In the genomic region with DNA sequence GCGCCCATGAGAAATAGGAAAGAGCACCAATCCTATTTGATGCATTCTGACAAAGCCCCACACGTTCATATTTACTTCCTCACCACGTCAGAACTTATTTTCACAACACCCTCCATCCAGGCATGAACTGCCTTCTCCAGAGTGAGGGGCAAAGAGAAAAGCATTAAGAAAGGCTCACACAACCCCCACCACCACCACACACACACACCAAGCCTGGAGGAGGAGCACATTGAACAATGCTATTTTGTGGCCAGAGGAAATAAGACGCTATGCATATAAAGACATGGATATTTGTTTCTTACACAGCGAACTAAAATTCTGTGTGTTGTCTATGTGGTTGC, we compare ENCODE assay signal across 9 mouse cellular contexts.
DNase-seq lines count a peak whose midpoint lies in the region; ATAC-seq and TF ChIP-seq lines count a peak whose summit lies in the region.
"Had no signal": no experiment of that assay in that cellular context is flagged by ENCODE, and none has a peak within 500 bp of the region (broad histone marks: within the 10 kb centered on the region; RNA-seq: fewer than 3 reads in every experiment).

No protein-coding gene starts in this region.

- no peak for ATAC-seq in heart, embryonic 14.5 days (ENCODE audit: insufficient number of reproducible peaks, insufficient read depth, low FRiP score, low read depth)
- ATAC-seq in heart, postnatal 0 days (ENCODE audit: insufficient read depth, low read depth), result peak; percentile 48; the same call in 1 of the 2 replicates
- ATAC-seq in megakaryocyte, adult 5-6 weeks (ENCODE audit: poor library complexity, severe bottlenecking), result peak; percentile 30

- TF ChIP-seq CTCF in heart, postnatal 0 days (IDR thresholded peaks at IDR 0.05; ENCODE audit: low read depth), result no peak

- peak overlapping the region; percentile 79 to 82 for H3K27ac ChIP-seq in heart, embryonic 14.5 days (replicated peaks in 1 of 2; ENCODE audit: control insufficient read depth in 1 of 2, insufficient read depth in 1 of 2, low read depth in 2 of 2, low read length in 2 of 2)
- H3K27ac ChIP-seq in brown adipose tissue, adult 24 weeks (replicated peaks; ENCODE audit: low read depth, low read length), result no peak overlapping the region
- peak overlapping the region; percentile 89 for H3K27ac ChIP-seq in heart, postnatal 0 days (ENCODE audit: low read depth)

- H3K9ac ChIP-seq in heart, embryonic 14.5 days (ENCODE audit: low read length), result no peak overlapping the region; the same call in 1 of the 2 replicates
- H3K9ac ChIP-seq in heart, postnatal 0 days (replicated peaks; ENCODE audit: low read depth, low read length), result peak overlapping the region; percentile 37; the same call in 1 of the 2 replicates

- TF ChIP-seq EP300 in heart, postnatal 0 days (IDR thresholded peaks at IDR 0.05; ENCODE audit: low read depth), result no peak

- DNase-seq in heart, adult 8-10 months (ENCODE audit: low spot score), result no peak
- no peak for DNase-seq in heart, postnatal 0 days (ENCODE audit: low spot score)
- DNase-seq in right cerebral cortex, postnatal 14 days, result no peak
- no peak for DNase-seq in T-cell, adult 2 months (ENCODE audit: low spot score)
- DNase-seq in layer of hippocampus, postnatal 10 days (ENCODE audit: low spot score in 2 of 2), result no peak
- DNase-seq: adrenal gland, adult 8-10 months had no signal

- 56% methylated on average over 5 of the region's 5 CpGs for WGBS in heart, embryonic 14.5 days
- 57% methylated on average over 5 of the region's 5 CpGs for WGBS in heart, postnatal 0 days

- H3K4me3 ChIP-seq in heart, embryonic 14.5 days (ENCODE audit: control insufficient read depth in 1 of 2, insufficient read depth in 1 of 2, low read depth in 1 of 2, low read length in 2 of 2), result peak overlapping the region in 1 of 2 experiments; percentile 29; a peak in 2 of 4 replicates
- H3K4me3 ChIP-seq in brown adipose tissue, adult 24 weeks (ENCODE audit: insufficient read depth, low read depth, low read length), result peak overlapping the region; percentile 50; the same call in 1 of the 2 replicates
- peak overlapping the region; percentile 35 for H3K4me3 ChIP-seq in heart, postnatal 0 days (ENCODE audit: low read depth, low read length)

- H3K9me3 ChIP-seq in heart, embryonic 14.5 days (ENCODE audit: control insufficient read depth, low read length), result no peaks in the 10 kb centered on the region
- H3K9me3 ChIP-seq in heart, postnatal 0 days (replicated peaks; ENCODE audit: control insufficient read depth, low read length), result no peaks in the 10 kb centered on the region

- H3K4me2 ChIP-seq in heart, embryonic 14.5 days (ENCODE audit: low read length), result peak overlapping the region; percentile 61
- H3K4me2 ChIP-seq in heart, postnatal 0 days (ENCODE audit: low read depth, low read length), result peak overlapping the region; percentile 59

- H3K4me1 ChIP-seq in heart, embryonic 14.5 days (ENCODE audit: control insufficient read depth in 2 of 2, insufficient read depth in 2 of 2, low read length in 2 of 2), result peaks cover 0 to 8% of the 10 kb centered on the region in 2 experiments; a peak in 2 of 4 replicates
- H3K4me1 ChIP-seq in brown adipose tissue, adult 24 weeks (ENCODE audit: control insufficient read depth, insufficient read depth, insufficient read length, low read length), result peaks cover 7% of the 10 kb centered on the region; the same call in 1 of the 2 replicates
- peaks cover 9% of the 10 kb centered on the region; the same call in 1 of the 2 replicates for H3K4me1 ChIP-seq in heart, postnatal 0 days (ENCODE audit: control insufficient read depth, insufficient read depth)

- H3K36me3 ChIP-seq in heart, embryonic 14.5 days (ENCODE audit: control insufficient read depth, insufficient read depth, low read length), result no peaks in the 10 kb centered on the region
- H3K36me3 ChIP-seq in heart, postnatal 0 days (replicated peaks; ENCODE audit: control insufficient read depth, insufficient read depth, low read length), result no peaks in the 10 kb centered on the region

- no peaks in the 10 kb centered on the region for H3K27me3 ChIP-seq in heart, embryonic 14.5 days (ENCODE audit: control insufficient read depth, insufficient read depth, low read length)
- H3K27me3 ChIP-seq in heart, postnatal 0 days (ENCODE audit: control insufficient read depth, insufficient read depth, low read length), result no peaks in the 10 kb centered on the region
